Mouse (Mus musculus): ENCODE measurements at regions not wholly inside any gene's neighbourhood (a gene's known extent, or its start where the extent isn't known, plus 50 kb on each side); places are given as distances from the start of the nearest gene placed in this dataset.

DNA sequence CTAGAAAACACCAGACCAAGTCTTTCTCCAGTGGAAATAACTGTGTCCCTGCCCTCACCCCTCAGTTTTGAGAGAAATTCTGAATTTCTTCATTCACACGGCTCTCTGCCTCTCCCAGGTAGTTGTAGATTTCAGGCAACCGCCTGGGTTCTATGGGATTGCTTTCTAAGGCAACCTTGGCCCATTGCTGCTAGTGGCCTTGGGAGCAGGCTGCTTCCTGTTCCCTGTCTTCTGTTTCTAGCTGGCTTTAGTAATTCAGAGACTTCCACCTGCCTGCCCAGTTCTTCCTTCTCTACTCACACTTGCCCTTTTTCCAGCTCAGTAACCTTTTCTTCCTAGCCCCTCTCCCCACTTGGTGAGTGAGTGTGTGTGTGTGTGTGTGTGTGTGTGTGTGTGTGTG is 187.1 kb downstream of the Abcc12 start:
- no peaks in the 10 kb centered on the region for H3K9me3 ChIP-seq (ENCODE audit: low read length)
- no peaks in the 10 kb centered on the region for H3K4me1 ChIP-seq (ENCODE audit: insufficient read depth)
- ATAC-seq, result no peak
- H3K27me3 ChIP-seq (ENCODE audit: insufficient read depth, low read length), result no peaks in the 10 kb centered on the region
- no peak overlapping the region for H3K4me2 ChIP-seq (ENCODE audit: low read depth, low read length)
- H3K4me3 ChIP-seq (ENCODE audit: low read depth, low read length), result no peak overlapping the region
- DNase-seq, result no peak
- no peak for TF ChIP-seq EP300 (IDR thresholded peaks at IDR 0.05; ENCODE audit: low read depth)
- TF ChIP-seq CTCF (IDR thresholded peaks at IDR 0.05; ENCODE audit: low read depth), result no peak
- H3K27ac ChIP-seq (ENCODE audit: low read depth), result no peak overlapping the region
- WGBS (ENCODE audit: insufficient replicate concordance), result 61% methylated on average over 2 of the region's 2 CpGs
- no peaks in the 10 kb centered on the region for H3K36me3 ChIP-seq (replicated peaks; ENCODE audit: insufficient read depth, low read length)
- no peak overlapping the region for H3K9ac ChIP-seq (replicated peaks)

GRCm38 (mm10) chr8:86390715-86391114 is 189.8 kb downstream of the Abcc12 start:
- H3K27me3 ChIP-seq (ENCODE audit: insufficient read depth, low read length), result no peaks in the 10 kb centered on the region
- no peak overlapping the region for H3K27ac ChIP-seq (ENCODE audit: low read depth)
- TF ChIP-seq CTCF (IDR thresholded peaks at IDR 0.05; ENCODE audit: low read depth) (no peak), EP300 (IDR thresholded peaks at IDR 0.05; ENCODE audit: low read depth) (no peak)
- H3K4me2 ChIP-seq (ENCODE audit: low read depth, low read length), result no peak overlapping the region
- no peaks in the 10 kb centered on the region for H3K4me1 ChIP-seq (ENCODE audit: insufficient read depth)
- WGBS (ENCODE audit: insufficient replicate concordance), result 75% methylated on average over 8 of the region's 8 CpGs
- no peak overlapping the region for H3K4me3 ChIP-seq (ENCODE audit: low read depth, low read length)
- DNase-seq (no peak), ATAC-seq (no peak)
- H3K9ac ChIP-seq (replicated peaks), result no peak overlapping the region
- no peaks in the 10 kb centered on the region for H3K9me3 ChIP-seq (ENCODE audit: low read length)
- H3K36me3 ChIP-seq (replicated peaks; ENCODE audit: insufficient read depth, low read length), result no peaks in the 10 kb centered on the region

- no peak for DNase-seq
- TF ChIP-seq EP300 (IDR thresholded peaks at IDR 0.05; ENCODE audit: low read depth) (no peak), CTCF (IDR thresholded peaks at IDR 0.05; ENCODE audit: low read depth) (no peak)
- Histone ChIP-seq H3K9me3 (ENCODE audit: low read length) (no peaks in the 10 kb centered on the region), H3K27ac (ENCODE audit: low read depth) (no peak overlapping the region), H3K9ac (replicated peaks) (no peak overlapping the region), H3K36me3 (replicated peaks; ENCODE audit: insufficient read depth, low read length) (no peaks in the 10 kb centered on the region), H3K4me1 (ENCODE audit: insufficient read depth) (no peaks in the 10 kb centered on the region), H3K4me2 (ENCODE audit: low read depth, low read length) (no peak overlapping the region), H3K4me3 (ENCODE audit: low read depth, low read length) (no peak overlapping the region), H3K27me3 (ENCODE audit: insufficient read depth, low read length) (no peaks in the 10 kb centered on the region)
- 40% methylated on average over 3 of the region's 3 CpGs for WGBS (ENCODE audit: insufficient replicate concordance)
- no peak for ATAC-seq
Measured at GRCm38 (mm10) chr8:86389690-86390671, 190.5 kb downstream of the Abcc12 start.

GRCm38 (mm10) chr8:86385236-86385635 is 195.2 kb downstream of the Abcc12 start:
- ATAC-seq (no peak), DNase-seq (no peak)
- H3K9ac ChIP-seq (replicated peaks), result no peak overlapping the region
- TF ChIP-seq EP300 (IDR thresholded peaks at IDR 0.05; ENCODE audit: low read depth) (no peak), CTCF (IDR thresholded peaks at IDR 0.05; ENCODE audit: low read depth) (no peak)
- WGBS (ENCODE audit: insufficient replicate concordance), result 83% methylated on average over 7 of the region's 7 CpGs
- no peak overlapping the region for H3K4me3 ChIP-seq (ENCODE audit: low read depth, low read length)
- H3K4me2 ChIP-seq (ENCODE audit: low read depth, low read length), result no peak overlapping the region
- no peak overlapping the region for H3K27ac ChIP-seq (ENCODE audit: low read depth)
- no peaks in the 10 kb centered on the region for H3K27me3 ChIP-seq (ENCODE audit: insufficient read depth, low read length)
- H3K4me1 ChIP-seq (ENCODE audit: insufficient read depth), result no peaks in the 10 kb centered on the region
- H3K9me3 ChIP-seq (ENCODE audit: low read length), result no peaks in the 10 kb centered on the region
- H3K36me3 ChIP-seq (replicated peaks; ENCODE audit: insufficient read depth, low read length), result no peaks in the 10 kb centered on the region

DNA sequence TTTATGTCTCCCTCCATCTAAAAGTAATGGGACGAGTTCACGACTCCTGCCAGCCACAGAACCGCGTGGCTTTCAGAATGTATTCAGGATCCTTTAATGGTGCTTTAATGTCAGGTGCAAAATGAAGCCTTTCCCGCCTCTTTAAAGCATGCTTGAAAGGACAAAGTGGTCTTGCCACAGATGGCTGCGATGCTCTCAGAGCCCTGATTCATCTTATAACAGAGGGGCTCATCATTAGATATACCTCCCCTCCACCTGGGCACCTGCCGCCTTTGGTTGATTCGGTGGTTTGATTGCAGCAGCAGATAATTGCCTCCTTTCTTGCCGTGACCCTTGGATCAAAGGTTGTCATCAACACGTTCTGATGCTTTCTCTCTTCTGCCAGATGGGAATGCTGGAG is 198.5 kb downstream of the Abcc12 start:
- H3K4me1 ChIP-seq (ENCODE audit: insufficient read depth), result no peaks in the 10 kb centered on the region
- no peak overlapping the region for H3K4me3 ChIP-seq (ENCODE audit: low read depth, low read length)

DNA sequence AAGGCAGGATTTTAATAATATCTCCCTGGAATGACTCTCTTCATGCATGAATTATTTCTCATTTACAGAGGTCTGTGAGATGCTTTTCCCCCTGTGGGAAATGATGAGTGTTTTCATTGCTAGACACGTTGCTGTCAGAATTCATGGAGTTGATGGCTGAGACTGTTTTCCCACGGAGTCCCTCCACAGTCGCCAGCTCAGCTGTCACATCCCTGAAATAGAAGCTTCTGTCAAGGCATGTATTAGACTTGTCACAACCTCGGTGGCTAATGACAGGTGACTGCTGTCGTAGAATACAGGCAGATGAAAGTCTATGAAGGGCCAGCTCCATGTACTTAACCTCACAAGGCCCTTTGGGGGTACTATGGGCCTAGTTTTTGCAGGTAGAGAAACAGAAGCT is 212.4 kb downstream of the Abcc12 start:
- DNase-seq, result no peak

More for the DNA sequence above, 198.5 kb downstream of the Abcc12 start:
- DNase-seq (no peak), ATAC-seq (no peak)
- no peak overlapping the region for H3K27ac ChIP-seq (ENCODE audit: low read depth)
- H3K27me3 ChIP-seq (ENCODE audit: insufficient read depth, low read length), result no peaks in the 10 kb centered on the region
- TF ChIP-seq EP300 (IDR thresholded peaks at IDR 0.05; ENCODE audit: low read depth), result no peak
- no peak for TF ChIP-seq CTCF (IDR thresholded peaks at IDR 0.05; ENCODE audit: low read depth)
- no peaks in the 10 kb centered on the region for H3K36me3 ChIP-seq (replicated peaks; ENCODE audit: insufficient read depth, low read length)
- no peak overlapping the region for H3K4me2 ChIP-seq (ENCODE audit: low read depth, low read length)
- H3K9me3 ChIP-seq (ENCODE audit: low read length), result no peaks in the 10 kb centered on the region
- no peak overlapping the region for H3K9ac ChIP-seq (replicated peaks)
- 77% methylated on average over 10 of the region's 10 CpGs for WGBS (ENCODE audit: insufficient replicate concordance)

More for the DNA sequence above, 212.4 kb downstream of the Abcc12 start:
- no peak overlapping the region for H3K27ac ChIP-seq (ENCODE audit: low read depth)
- H3K9me3 ChIP-seq (ENCODE audit: low read length), result no peaks in the 10 kb centered on the region
- no peak for TF ChIP-seq CTCF (IDR thresholded peaks at IDR 0.05; ENCODE audit: low read depth)
- no peak for TF ChIP-seq EP300 (IDR thresholded peaks at IDR 0.05; ENCODE audit: low read depth)
- H3K36me3 ChIP-seq (replicated peaks; ENCODE audit: insufficient read depth, low read length), result no peaks in the 10 kb centered on the region
- no peak overlapping the region for H3K4me3 ChIP-seq (ENCODE audit: low read depth, low read length)
- no peak for ATAC-seq
- no peak overlapping the region for H3K4me2 ChIP-seq (ENCODE audit: low read depth, low read length)
- no peaks in the 10 kb centered on the region for H3K4me1 ChIP-seq (ENCODE audit: insufficient read depth)
- 79% methylated on average over 5 of the region's 5 CpGs for WGBS (ENCODE audit: insufficient replicate concordance)
- H3K27me3 ChIP-seq (ENCODE audit: insufficient read depth, low read length), result no peaks in the 10 kb centered on the region
- H3K9ac ChIP-seq (replicated peaks), result no peak overlapping the region
